Mouse (Mus musculus): ENCODE results near the gene Mapk3. TPM values are rescaled to one million over a fixed set of nuclear protein-coding genes. Genes with fewer than 3 reads are reported as not detected.

Mapk3 gene
- polyA plus RNA-seq, 1 experiment from 2014 or later: 50.3 TPM

DNA sequence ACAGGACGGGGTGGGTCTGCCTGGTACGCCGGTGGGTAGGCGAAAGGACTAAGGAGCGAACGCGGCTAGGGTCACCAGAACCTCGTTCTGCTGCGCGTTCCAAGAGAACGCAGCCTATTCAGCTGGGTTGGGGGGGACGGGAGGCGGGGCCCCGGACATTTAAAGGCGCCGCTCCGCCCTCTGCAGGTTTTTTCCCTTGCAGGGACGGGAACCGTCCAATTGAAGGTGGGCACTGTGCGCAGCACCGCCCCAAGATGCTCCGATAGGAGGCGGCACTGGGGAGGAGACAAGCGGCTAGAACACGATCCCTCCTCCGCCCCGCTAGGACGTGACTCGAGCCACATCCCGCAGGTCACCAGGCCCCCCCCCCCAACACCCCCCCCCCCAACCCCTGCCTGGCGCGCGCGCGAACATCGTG, 39.7 kb downstream of the Mapk3 start:
- Histone ChIP-seq H3K36me3 (peaks cover 52% of the 10 kb centered on the region), H3K9me3 (no peaks in the 10 kb centered on the region), H3K27me3 (no peaks in the 10 kb centered on the region), H3K4me2 (replicated peaks) (peak overlapping the region; percentile 91), H3K27ac (peak overlapping the region; percentile 99), H3K4me1 (peaks cover 40% of the 10 kb centered on the region), H3K4me3 (peak overlapping the region; percentile 87), H3K9ac (peak overlapping the region; percentile 91)
- ATAC-seq (ENCODE audit: low FRiP score, low read depth): peak; percentile 96
- WGBS: under 1% methylated on average over 29 of the region's 36 CpGs

DNA sequence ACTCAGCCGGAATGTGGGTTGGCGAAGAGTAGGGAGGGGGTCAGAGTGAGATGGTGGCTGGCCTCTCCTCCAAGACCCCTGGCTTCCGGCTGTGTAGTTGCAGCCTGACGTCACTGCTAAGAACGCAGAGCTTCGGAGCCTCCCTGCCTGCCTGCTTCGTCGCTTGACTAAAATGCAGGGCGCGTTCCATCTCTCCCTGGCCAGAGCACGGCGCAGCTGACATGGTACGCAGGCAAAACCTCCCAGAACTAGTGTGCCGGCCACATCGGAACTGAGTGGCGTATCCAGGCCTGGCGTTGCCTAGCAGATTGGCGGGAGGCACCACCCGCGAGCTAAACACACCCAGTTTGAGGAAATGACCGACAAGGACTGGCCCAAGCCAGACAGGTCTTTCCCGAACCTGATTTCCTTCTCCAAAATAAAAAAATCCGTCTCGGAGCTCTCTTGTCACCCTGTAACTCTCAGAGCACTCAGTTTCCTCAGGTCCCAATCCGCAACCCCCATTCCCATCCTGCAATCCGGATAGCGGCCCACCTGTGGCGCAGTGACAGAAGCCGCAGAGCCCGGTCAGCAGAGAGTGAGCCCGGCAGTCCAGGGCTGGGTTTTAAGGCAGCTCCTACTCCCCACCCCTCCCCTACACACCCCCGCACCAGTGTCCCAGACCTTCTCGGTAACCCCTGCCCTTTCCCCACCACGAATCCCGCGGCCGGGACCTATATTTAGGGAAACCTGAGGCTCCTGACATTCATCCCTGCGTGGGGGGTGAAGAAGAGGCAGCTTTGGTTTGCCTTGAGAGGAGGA, 40.3 kb downstream of the Mapk3 start:
- no peaks in the 10 kb centered on the region for H3K27me3 ChIP-seq
- WGBS: 1% methylated on average over 36 of the region's 38 CpGs
- peaks cover 38% of the 10 kb centered on the region for H3K4me1 ChIP-seq
- H3K36me3 ChIP-seq: peaks cover 50% of the 10 kb centered on the region
- H3K9ac ChIP-seq: peak overlapping the region; percentile 82
- H3K9me3 ChIP-seq: no peaks in the 10 kb centered on the region
- H3K27ac ChIP-seq: peak overlapping the region; percentile 99
- H3K4me3 ChIP-seq: peak overlapping the region; percentile 87
- ATAC-seq (ENCODE audit: low FRiP score, low read depth): peak; percentile 91
- H3K4me2 ChIP-seq (replicated peaks): peak overlapping the region; percentile 91

GRCm38 (mm10) chr7:126800269-126801056, 41.1 kb downstream of the Mapk3 start:
- peak overlapping the region; percentile 99 for H3K27ac ChIP-seq
- H3K36me3 ChIP-seq: peaks cover 46% of the 10 kb centered on the region

GRCm38 (mm10) chr7:126801057-126801422, 41.6 kb downstream of the Mapk3 start:
- peak overlapping the region; percentile 61; the same call in 1 of the 2 replicates for H3K27ac ChIP-seq
- no peak overlapping the region for H3K4me3 ChIP-seq
- H3K4me1 ChIP-seq: peaks cover 37% of the 10 kb centered on the region
- H3K9me3 ChIP-seq: no peaks in the 10 kb centered on the region
- no peaks in the 10 kb centered on the region for H3K27me3 ChIP-seq
- WGBS: 97% methylated on average over 16 of the region's 16 CpGs
- no peak overlapping the region for H3K9ac ChIP-seq
- ATAC-seq (ENCODE audit: low FRiP score, low read depth): no peak
- no peak overlapping the region for H3K4me2 ChIP-seq (replicated peaks)
- peaks cover 43% of the 10 kb centered on the region for H3K36me3 ChIP-seq

More at GRCm38 (mm10) chr7:126800269-126801056, 41.1 kb downstream of the Mapk3 start:
- Histone ChIP-seq H3K4me1 (peaks cover 37% of the 10 kb centered on the region), H3K4me2 (replicated peaks) (peak overlapping the region; percentile 91), H3K9me3 (no peaks in the 10 kb centered on the region), H3K27me3 (no peaks in the 10 kb centered on the region), H3K4me3 (peak overlapping the region; percentile 87), H3K9ac (peak overlapping the region; percentile 82)
- ATAC-seq (ENCODE audit: low FRiP score, low read depth): no peak
- WGBS: 42% methylated on average over 5 of the region's 5 CpGs

- Histone ChIP-seq H3K4me1 (peaks cover 28% of the 10 kb centered on the region), H3K4me2 (replicated peaks) (no peak overlapping the region), H3K4me3 (no peak overlapping the region), H3K9me3 (no peaks in the 10 kb centered on the region), H3K9ac (peak overlapping the region; percentile 13; the same call in 1 of the 2 replicates), H3K27me3 (no peaks in the 10 kb centered on the region), H3K36me3 (peaks cover 36% of the 10 kb centered on the region), H3K27ac (no peak overlapping the region)
- no peak for ATAC-seq (ENCODE audit: low FRiP score, low read depth)
- 80% methylated on average over 11 of the region's 11 CpGs for WGBS
Measured at GRCm38 (mm10) chr7:126802134-126802889, 42.9 kb downstream of the Mapk3 start.

DNA sequence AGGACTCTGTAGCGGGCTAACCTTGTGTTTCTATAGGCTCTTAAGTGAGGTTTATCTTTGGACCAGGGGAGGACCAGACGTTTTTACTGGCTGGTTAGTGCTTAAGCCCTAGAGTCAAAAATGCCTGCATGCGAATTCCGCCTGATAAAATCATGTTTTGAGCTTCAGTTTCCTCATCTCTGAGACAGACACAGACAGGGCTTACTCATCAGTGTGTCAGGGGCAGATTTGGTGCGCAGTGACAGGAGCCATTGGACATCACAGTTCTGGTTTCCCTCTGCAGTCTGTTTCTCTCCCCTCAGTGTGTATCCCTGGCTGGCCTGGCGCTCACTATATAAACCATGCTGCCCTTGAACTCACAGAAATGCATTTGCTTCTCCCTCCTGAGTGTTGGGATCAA, 43.8 kb downstream of the Mapk3 start:
- peaks cover 28% of the 10 kb centered on the region for H3K4me1 ChIP-seq
- H3K27me3 ChIP-seq: no peaks in the 10 kb centered on the region
- whole genome bisulfite sequencing: 83% methylated on average over 6 of the region's 6 CpGs
- no peak overlapping the region for H3K4me2 ChIP-seq (replicated peaks)
- H3K36me3 ChIP-seq: peaks cover 32% of the 10 kb centered on the region
- H3K4me3 ChIP-seq: no peak overlapping the region
- ATAC-seq (ENCODE audit: low FRiP score, low read depth): no peak
- H3K9ac ChIP-seq: 0 out of 2 replicates have a peak overlapping the region, but pooled peaks have one; percentile 35
- no peaks in the 10 kb centered on the region for H3K9me3 ChIP-seq
- H3K27ac ChIP-seq: no peak overlapping the region

GRCm38 (mm10) chr7:126803751-126804150, 44.4 kb downstream of the Mapk3 start:
- H3K36me3 ChIP-seq: peaks cover 32% of the 10 kb centered on the region
- H3K27ac ChIP-seq: no peak overlapping the region
- H3K4me1 ChIP-seq: peaks cover 31% of the 10 kb centered on the region
- H3K9me3 ChIP-seq: no peaks in the 10 kb centered on the region
- peak overlapping the region; percentile 35; the same call in 1 of the 2 replicates for H3K9ac ChIP-seq
- no peak for ATAC-seq (ENCODE audit: low FRiP score, low read depth)
- no peak overlapping the region for H3K4me3 ChIP-seq
- H3K27me3 ChIP-seq: no peaks in the 10 kb centered on the region
- H3K4me2 ChIP-seq (replicated peaks): no peak overlapping the region

DNA sequence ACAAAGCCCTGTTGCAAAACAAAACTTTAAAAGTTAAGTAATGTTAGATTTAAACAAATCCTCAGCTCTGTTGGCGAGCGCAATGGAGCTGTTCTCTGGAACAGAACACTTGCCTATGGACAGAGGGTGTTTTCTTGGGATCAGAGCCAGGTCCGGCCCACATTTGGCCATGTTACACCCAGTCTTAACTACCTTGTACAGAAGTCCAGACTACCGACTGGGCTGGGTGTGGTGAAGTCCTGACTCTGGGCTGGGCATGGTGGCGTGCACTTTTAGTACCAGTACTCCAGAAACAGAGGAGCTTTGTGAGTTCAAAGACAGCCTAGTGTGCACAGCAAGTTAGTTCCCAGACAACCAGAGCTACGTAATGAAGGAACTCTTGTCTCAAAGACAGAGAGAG, 47.6 kb downstream of the Mapk3 start:
- H3K4me2 ChIP-seq (replicated peaks): no peak overlapping the region; the same call in 1 of the 2 replicates
- H3K9me3 ChIP-seq: no peaks in the 10 kb centered on the region
- H3K9ac ChIP-seq: no peak overlapping the region
- no peaks in the 10 kb centered on the region for H3K27me3 ChIP-seq
- no peak for ATAC-seq (ENCODE audit: low FRiP score, low read depth)
- 77% methylated on average over 6 of the region's 6 CpGs for WGBS
- peaks cover 14% of the 10 kb centered on the region for H3K4me1 ChIP-seq
- H3K4me3 ChIP-seq: no peak overlapping the region
- H3K27ac ChIP-seq: 0 out of 2 replicates have a peak overlapping the region, but pooled peaks have one; percentile 16
- peaks cover 32% of the 10 kb centered on the region for H3K36me3 ChIP-seq

- H3K9me3 ChIP-seq: no peaks in the 10 kb centered on the region
- peaks cover 29% of the 10 kb centered on the region for H3K36me3 ChIP-seq
- no peak for ATAC-seq (ENCODE audit: low FRiP score, low read depth)
- peak overlapping the region; percentile 91 for H3K4me2 ChIP-seq (replicated peaks)
- H3K9ac ChIP-seq: peak overlapping the region; percentile 88
- H3K27me3 ChIP-seq: no peaks in the 10 kb centered on the region
- H3K4me3 ChIP-seq: peak overlapping the region; percentile 75
- peaks cover 14% of the 10 kb centered on the region for H3K4me1 ChIP-seq
- 72% methylated on average over 4 of the region's 4 CpGs for WGBS
- peak overlapping the region; percentile 16; the same call in 1 of the 2 replicates for H3K27ac ChIP-seq
Measured at GRCm38 (mm10) chr7:126807405-126807804, 48.0 kb downstream of the Mapk3 start.

DNA sequence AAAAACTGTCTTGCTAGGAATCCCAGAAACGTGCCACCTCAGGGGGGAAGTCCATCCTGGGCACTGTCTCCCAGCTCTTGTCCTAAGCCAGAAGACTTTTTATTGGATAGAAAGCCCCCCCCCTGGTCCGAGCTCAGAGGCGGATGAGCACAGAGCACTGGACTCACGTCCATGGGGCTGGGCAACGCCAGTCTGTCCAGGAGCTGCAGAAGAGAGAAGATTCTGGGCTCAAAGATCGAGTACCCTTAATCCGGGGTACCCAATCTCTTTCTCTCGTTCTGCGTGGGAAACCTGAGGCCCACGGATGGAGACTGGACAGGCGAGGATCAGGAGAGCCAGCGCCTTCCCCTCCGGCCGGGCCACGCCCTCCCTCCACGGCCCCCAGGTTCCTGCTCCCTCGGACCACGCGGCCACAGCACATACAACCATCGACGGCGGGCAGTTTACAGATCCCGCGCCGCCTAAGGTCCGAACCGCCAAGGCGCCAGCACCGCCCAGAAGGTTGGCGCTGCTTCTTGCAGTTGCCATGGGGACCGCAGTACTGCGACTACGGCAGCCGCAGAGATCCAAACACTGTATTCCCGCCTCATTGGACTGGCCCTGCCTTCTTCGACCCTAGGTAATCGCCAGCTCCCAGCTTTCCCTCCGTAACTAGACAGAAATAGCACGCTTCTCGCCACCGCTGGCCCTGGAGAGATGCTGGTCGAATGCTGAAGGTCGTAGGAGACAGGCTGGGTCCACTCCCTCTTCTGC, 49.5 kb downstream of the Mapk3 start:
- peak; percentile 97 for ATAC-seq (ENCODE audit: low FRiP score, low read depth)
- peaks cover 14% of the 10 kb centered on the region for H3K4me1 ChIP-seq
- peak overlapping the region; percentile 75 for H3K27ac ChIP-seq
- H3K36me3 ChIP-seq: peaks cover 18% of the 10 kb centered on the region
- H3K9me3 ChIP-seq: no peaks in the 10 kb centered on the region
- under 1% methylated on average over 43 of the region's 43 CpGs for WGBS
- peak overlapping the region; percentile 88 for H3K9ac ChIP-seq
- peak overlapping the region; percentile 91 for H3K4me2 ChIP-seq (replicated peaks)
- no peaks in the 10 kb centered on the region for H3K27me3 ChIP-seq
- peak overlapping the region; percentile 75 for H3K4me3 ChIP-seq

- Histone ChIP-seq H3K27me3 (no peaks in the 10 kb centered on the region), H3K4me1 (peaks cover 14% of the 10 kb centered on the region), H3K9me3 (no peaks in the 10 kb centered on the region), H3K4me2 (replicated peaks) (peak overlapping the region; percentile 91), H3K9ac (peak overlapping the region; percentile 88), H3K27ac (no peak overlapping the region), H3K36me3 (peaks cover 12% of the 10 kb centered on the region), H3K4me3 (peak overlapping the region; percentile 75; the same call in 1 of the 2 replicates)
- ATAC-seq (ENCODE audit: low FRiP score, low read depth): no peak
- 54% methylated on average over 5 of the region's 5 CpGs for WGBS
Measured at GRCm38 (mm10) chr7:126809723-126810369, 50.4 kb downstream of the Mapk3 start.
